Mouse (Mus musculus): Measurements from ENCODE around the gene Furin. TPM values are rescaled to one million over a fixed set of nuclear protein-coding genes. Genes with fewer than 3 reads are reported as not detected.

The Furin gene
- total RNA-seq, 2 experiments from 2014 or later, result 48.5 to 49.0 TPM

GRCm38 (mm10) chr7:80358039-80358438 is 47.2 kb downstream of the Furin start:
- intact Hi-C loops (cut with DNase I), result no loop called here
- Histone ChIP-seq H3K4me3 (no peak overlapping the region), H3K27ac (no peak overlapping the region; the same call in 1 of the 2 replicates)
- TF ChIP-seq CTCF (IDR thresholded peaks at IDR 0.05), result no peak
- no peak for DNase-seq

- intact Hi-C loops (cut with DNase I), result no loop called here
- Histone ChIP-seq H3K4me3 (no peak overlapping the region), H3K27ac (peak overlapping the region; percentile 31; the same call in 1 of the 2 replicates)
- TF ChIP-seq CTCF (IDR thresholded peaks at IDR 0.05), result no peak
- DNase-seq, result no peak
Measured at GRCm38 (mm10) chr7:80357156-80357555, 48.1 kb downstream of the Furin start.

GRCm38 (mm10) chr7:80356351-80356750 is 48.9 kb downstream of the Furin start:
- H3K4me3 ChIP-seq, result no peak overlapping the region
- intact Hi-C loops (cut with DNase I), result no loop called here
- no peak for TF ChIP-seq CTCF (IDR thresholded peaks at IDR 0.05)
- peak overlapping the region; percentile 31; the same call in 1 of the 2 replicates for H3K27ac ChIP-seq
- no peak for DNase-seq

- 0 out of 2 replicates have a peak, but pooled peaks have one; percentile 0 for TF ChIP-seq CTCF (IDR thresholded peaks at IDR 0.05)
- peak; percentile 88 for DNase-seq
- no peak overlapping the region for H3K4me3 ChIP-seq
- intact Hi-C loops (cut with DNase I), result no loop called here
- H3K27ac ChIP-seq, result peak overlapping the region; percentile 90
Measured at GRCm38 (mm10) chr7:80352920-80353319, 52.3 kb downstream of the Furin start.

GRCm38 (mm10) chr7:80350808-80351207 is 54.4 kb downstream of the Furin start:
- Histone ChIP-seq H3K27ac (no peak overlapping the region), H3K4me3 (no peak overlapping the region)
- TF ChIP-seq CTCF (IDR thresholded peaks at IDR 0.05), result no peak
- no peak for DNase-seq
- intact Hi-C loops (cut with DNase I), result no loop called here

GRCm38 (mm10) chr7:80347670-80348586 is 57.3 kb downstream of the Furin start:
- Histone ChIP-seq H3K4me3 (no peak overlapping the region), H3K27ac (peak overlapping the region; percentile 38; the same call in 1 of the 2 replicates)
- TF ChIP-seq CTCF (IDR thresholded peaks at IDR 0.05), result no peak
- DNase-seq, result no peak
- intact Hi-C loops (cut with DNase I), result no loop called here

GRCm38 (mm10) chr7:80346830-80347229 is 58.4 kb downstream of the Furin start:
- Histone ChIP-seq H3K4me3 (peak overlapping the region; percentile 13; the same call in 1 of the 2 replicates), H3K27ac (peak overlapping the region; percentile 68)
- TF ChIP-seq CTCF (IDR thresholded peaks at IDR 0.05), result no peak
- intact Hi-C loops (cut with DNase I), result no loop called here
- no peak for DNase-seq

- no peak for TF ChIP-seq CTCF (IDR thresholded peaks at IDR 0.05)
- no peak for DNase-seq
- intact Hi-C loops (cut with DNase I), result no loop called here
- H3K27ac ChIP-seq, result peak overlapping the region; percentile 68
- peak overlapping the region; percentile 13; the same call in 1 of the 2 replicates for H3K4me3 ChIP-seq
Measured at GRCm38 (mm10) chr7:80346173-80346572, 59.1 kb downstream of the Furin start.

GRCm38 (mm10) chr7:80343270-80344018 is 61.8 kb downstream of the Furin start:
- Histone ChIP-seq H3K27ac (peak overlapping the region; percentile 94), H3K4me3 (peak overlapping the region; percentile 77)
- no peak for DNase-seq
- intact Hi-C loops (cut with DNase I), result loop anchor here (1.0 kb wide), 1 partner anchor 27 kb away; no protein-coding TSS in a partner anchor
- no peak for TF ChIP-seq CTCF (IDR thresholded peaks at IDR 0.05)

GRCm38 (mm10) chr7:80342858-80343257 is 62.4 kb downstream of the Furin start, which contains the start of gene Hddc3:
TSS of gene Hddc3 (plus strand) at chr7:80343104.
- TF ChIP-seq CTCF (IDR thresholded peaks at IDR 0.05), result peak; percentile 89
- Histone ChIP-seq H3K27ac (peak within 1 kb of the TSS; percentile 94), H3K4me3 (peak within 1 kb of the TSS; percentile 77)
- DNase-seq, result peak; percentile 95
- intact Hi-C loops (cut with DNase I), result loop anchor here (1.0 kb wide), 1 partner anchor 27 kb away; no protein-coding TSS in a partner anchor

- H3K4me3 ChIP-seq, result no peak overlapping the region
- no peak for TF ChIP-seq CTCF (IDR thresholded peaks at IDR 0.05)
- no peak for DNase-seq
- no peak overlapping the region for H3K27ac ChIP-seq
- intact Hi-C loops (cut with DNase I), result no loop called here
Measured at GRCm38 (mm10) chr7:80341793-80342192, 63.4 kb downstream of the Furin start.

GRCm38 (mm10) chr7:80340793-80341192 is 64.4 kb downstream of the Furin start, which contains the start of gene Unc45a:
TSS of gene Unc45a (minus strand) at chr7:80341005.
- Histone ChIP-seq H3K4me3 (peak within 1 kb of the TSS; percentile 86), H3K27ac (peak within 1 kb of the TSS; percentile 95)
- TF ChIP-seq CTCF (IDR thresholded peaks at IDR 0.05), result peak; percentile 74
- DNase-seq, result peak; percentile 80
- intact Hi-C loops (cut with DNase I), result no loop called here
